Mouse (Mus musculus): ENCODE measurements around the gene Rapgef3.

DNA sequence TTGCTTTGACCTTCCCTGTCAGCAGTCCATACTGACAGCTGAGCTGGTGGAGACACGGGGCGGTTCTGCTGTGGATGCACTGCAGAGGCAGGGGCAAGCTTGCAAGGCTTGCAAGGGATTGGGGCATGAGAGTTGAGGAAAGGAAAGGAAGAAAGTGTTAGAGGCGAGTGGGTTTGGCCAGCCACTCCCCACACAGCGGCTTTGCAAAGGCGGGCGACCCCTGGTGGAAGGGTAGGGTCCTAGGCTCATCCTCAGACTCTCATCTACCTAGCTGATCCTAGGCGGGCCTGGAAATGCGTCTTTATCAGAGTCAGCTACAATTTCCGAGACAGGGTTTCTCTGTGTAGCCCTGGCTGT lies 15.0 kb upstream of the Rapgef3 start:
- TF ChIP-seq POLR2A (IDR thresholded peaks at IDR 0.05; ENCODE audit: borderline replicate concordance, low read depth, low read length): no peak
- TF ChIP-seq CTCF (IDR thresholded peaks at IDR 0.05; ENCODE audit: low read depth, low read length): peak; percentile 39; the same call in 1 of the 2 replicates

All from bone marrow macrophage, adult 2 months (primary cell).